Mouse (Mus musculus): ENCODE results near the gene Rps6ka1. TPM values are rescaled to one million over a fixed set of nuclear protein-coding genes. Genes with fewer than 3 reads are reported as not detected.
"Not testable (repeated sequence)": the region's sequence is repeated elsewhere in the genome, so short reads cannot be mapped to it uniquely, and the experiment has no call there.

The Rps6ka1 gene
- polyA plus RNA-seq, 1 experiment from 2014 or later, result 20.9 TPM

DNA sequence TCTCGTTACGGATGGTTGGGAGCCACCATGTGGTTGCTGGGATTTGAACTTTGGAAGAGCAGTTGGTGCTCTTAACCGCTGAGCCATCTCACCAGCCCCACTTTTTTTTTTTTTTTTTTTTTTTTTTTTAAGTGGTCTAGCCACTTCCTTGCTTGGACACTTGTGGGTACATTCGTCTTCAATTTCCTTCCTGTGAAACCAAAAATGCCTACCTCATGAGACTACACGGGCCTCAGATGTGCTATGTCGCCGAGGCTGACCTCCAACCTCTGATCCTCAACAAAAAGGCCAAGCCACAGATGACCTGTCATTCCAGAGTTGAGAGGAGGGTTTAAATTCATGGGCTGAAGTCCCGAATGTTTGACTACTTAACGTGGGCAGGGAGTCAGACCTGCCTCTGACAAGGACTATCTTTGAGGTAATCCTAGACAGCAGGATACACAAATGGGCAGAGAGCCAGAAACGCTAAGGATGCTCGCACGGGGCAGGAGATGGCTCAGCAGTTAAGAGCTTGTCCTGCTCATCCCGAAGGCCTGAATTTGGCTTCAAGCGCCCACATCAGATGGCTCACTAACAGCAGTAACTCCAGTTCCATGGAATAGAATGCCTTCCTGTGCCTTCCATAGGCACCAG lies 43.3 kb downstream of the Rps6ka1 start:
- no peak overlapping the region for H3K27ac ChIP-seq
- WGBS, result 85% methylated on average over 14 of the region's 14 CpGs
- H3K4me1 ChIP-seq (replicated peaks), result no peaks in the 10 kb centered on the region
- H3K9me3 ChIP-seq, result no peaks in the 10 kb centered on the region
- ATAC-seq (ENCODE audit: low FRiP score), result no peak
- no peak overlapping the region for H3K4me3 ChIP-seq
- no peak overlapping the region for H3K4me2 ChIP-seq
- no peaks in the 10 kb centered on the region for H3K27me3 ChIP-seq
- no peak overlapping the region for H3K9ac ChIP-seq
- peaks cover 15% of the 10 kb centered on the region for H3K36me3 ChIP-seq

DNA sequence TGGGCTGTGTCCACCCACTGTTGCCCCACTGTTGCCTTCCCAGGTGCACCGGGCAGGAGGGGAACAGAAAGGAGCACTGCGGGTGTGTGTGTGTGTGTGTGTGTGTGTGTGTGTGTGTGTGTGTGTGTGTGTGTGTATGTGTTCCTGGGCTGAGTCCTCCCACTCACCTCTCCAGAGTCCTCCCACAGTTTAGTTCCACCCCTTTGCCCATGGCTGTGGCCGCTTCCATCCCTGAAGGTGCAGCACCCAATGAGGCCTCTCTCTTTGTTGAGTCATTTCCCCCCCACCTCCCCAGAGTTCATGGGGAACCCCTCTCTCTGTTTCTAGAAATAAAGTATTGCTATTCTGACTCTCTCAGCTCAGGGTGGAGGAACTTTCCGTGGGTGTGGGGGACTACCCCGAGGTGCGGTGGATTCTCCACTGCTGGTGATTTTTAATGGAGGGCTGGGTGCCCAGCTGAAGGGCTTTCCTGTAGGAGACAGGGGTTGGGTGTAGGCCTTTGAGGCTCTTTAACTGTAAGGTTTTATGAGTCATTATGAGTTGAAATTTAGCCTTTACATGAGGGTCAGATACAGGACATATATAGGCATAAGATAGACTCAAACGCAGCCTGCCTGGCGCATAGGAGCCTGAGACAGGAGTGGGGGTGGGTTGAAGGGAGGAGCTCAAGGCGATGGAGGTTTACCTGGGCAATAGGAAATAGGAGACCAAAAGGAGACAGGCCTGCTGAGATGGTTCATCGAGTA lies 44.4 kb downstream of the Rps6ka1 start:
- H3K4me2 ChIP-seq, result no peak overlapping the region
- H3K27ac ChIP-seq, result no peak overlapping the region
- H3K9ac ChIP-seq, result no peak overlapping the region
- no peak overlapping the region for H3K4me3 ChIP-seq
- 90% methylated on average over 8 of the region's 10 CpGs for WGBS
- peaks cover 12% of the 10 kb centered on the region for H3K36me3 ChIP-seq
- H3K27me3 ChIP-seq, result no peaks in the 10 kb centered on the region
- H3K9me3 ChIP-seq, result no peaks in the 10 kb centered on the region
- no peaks in the 10 kb centered on the region for H3K4me1 ChIP-seq (replicated peaks)
- ATAC-seq (ENCODE audit: low FRiP score), result no peak

DNA sequence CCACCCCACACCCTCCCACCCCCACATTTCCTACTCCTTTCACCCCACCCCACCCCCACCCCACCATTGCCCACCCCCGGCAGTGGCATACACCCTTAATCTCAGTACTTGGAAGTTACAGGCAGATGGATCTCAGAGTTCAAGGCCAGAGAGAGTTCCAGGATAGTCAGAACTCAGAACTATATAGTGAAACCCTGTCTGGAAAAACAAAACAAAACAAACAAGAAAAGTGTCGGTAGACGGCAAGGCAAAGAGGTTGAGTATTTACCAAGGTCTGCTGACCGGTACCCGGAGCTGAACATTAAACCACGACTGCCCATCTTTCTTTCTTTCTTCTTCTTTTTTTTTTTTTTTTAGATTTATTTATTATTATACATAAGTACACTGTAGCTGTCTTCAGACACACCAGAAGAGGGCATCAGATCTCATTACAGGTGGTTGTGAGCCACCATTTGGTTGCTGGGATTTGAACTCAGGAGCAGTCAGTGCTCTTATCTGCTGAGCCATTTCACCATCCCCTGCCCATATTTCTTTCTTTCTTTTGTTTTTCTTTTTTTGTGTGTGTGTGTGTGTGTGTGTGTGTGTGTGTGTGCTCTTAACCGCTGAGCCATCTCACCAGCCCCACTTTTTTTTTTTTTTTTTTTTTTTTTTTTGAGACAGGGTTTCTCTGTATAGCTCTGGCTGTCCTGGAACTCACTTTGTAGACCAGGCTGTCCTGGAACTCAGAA lies 45.7 kb downstream of the Rps6ka1 start:
- 90% methylated on average over 6 of the region's 7 CpGs for WGBS

DNA sequence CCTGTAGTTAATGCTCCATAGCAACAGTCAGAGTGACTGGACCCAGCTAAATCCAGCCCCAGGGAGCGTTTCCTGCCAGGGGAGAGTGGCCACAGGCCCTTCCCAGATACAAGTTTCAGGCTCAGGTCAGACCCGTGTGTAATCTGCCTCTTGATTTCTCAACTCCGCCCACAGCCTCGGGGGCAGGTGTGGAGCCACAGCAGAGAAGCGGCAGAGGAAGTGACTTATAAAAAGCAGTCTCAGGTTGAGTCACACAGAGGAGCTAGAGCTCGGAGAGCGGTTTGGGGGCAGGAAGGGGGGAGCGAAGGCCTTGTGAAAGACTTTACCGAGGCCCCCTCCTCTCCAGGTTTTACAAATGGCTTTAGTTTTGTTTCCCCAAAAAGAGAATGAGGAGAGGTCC lies 46.6 kb downstream of the Rps6ka1 start:
- Histone ChIP-seq H3K27ac (no peak overlapping the region), H3K27me3 (no peaks in the 10 kb centered on the region), H3K4me1 (replicated peaks) (no peaks in the 10 kb centered on the region), H3K9ac (no peak overlapping the region), H3K4me2 (no peak overlapping the region), H3K9me3 (no peaks in the 10 kb centered on the region), H3K4me3 (no peak overlapping the region), H3K36me3 (no peaks in the 10 kb centered on the region)
- WGBS, result 56% methylated on average over 9 of the region's 9 CpGs
- ATAC-seq (ENCODE audit: low FRiP score), result no peak

More for the DNA sequence above, 45.7 kb downstream of the Rps6ka1 start:
- not testable (repeated sequence) for H3K27me3 ChIP-seq; H3K9me3 ChIP-seq; H3K9ac ChIP-seq; H3K27ac ChIP-seq; H3K4me2 ChIP-seq; ATAC-seq (ENCODE audit: low FRiP score); H3K36me3 ChIP-seq; H3K4me1 ChIP-seq (replicated peaks); H3K4me3 ChIP-seq

DNA sequence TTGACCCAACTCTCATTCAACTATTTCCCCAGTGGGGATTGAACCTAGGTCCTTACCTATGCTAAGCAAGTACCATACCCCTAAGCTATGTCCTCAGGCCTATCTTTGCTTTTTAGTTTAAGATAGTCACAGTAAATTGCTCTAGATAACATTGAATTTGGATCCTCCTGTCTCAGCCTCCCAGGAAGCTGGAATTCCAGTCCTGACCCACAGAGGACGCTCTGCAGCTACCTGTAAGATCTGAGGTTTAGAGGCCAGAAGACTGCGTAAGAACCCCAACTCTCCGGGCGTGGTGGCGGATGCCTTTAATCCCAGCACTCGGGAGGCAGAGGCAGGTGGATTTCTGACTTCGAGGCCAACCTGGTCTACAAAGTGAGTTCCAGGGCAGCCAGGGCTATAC lies 47.1 kb downstream of the Rps6ka1 start:
- H3K9me3 ChIP-seq, result no peaks in the 10 kb centered on the region
- H3K4me1 ChIP-seq (replicated peaks), result no peaks in the 10 kb centered on the region
- H3K27ac ChIP-seq, result no peak overlapping the region
- H3K9ac ChIP-seq, result no peak overlapping the region
- no peak for ATAC-seq (ENCODE audit: low FRiP score)
- H3K4me3 ChIP-seq, result no peak overlapping the region
- no peaks in the 10 kb centered on the region for H3K27me3 ChIP-seq
- H3K4me2 ChIP-seq, result no peak overlapping the region
- no peaks in the 10 kb centered on the region for H3K36me3 ChIP-seq
- 93% methylated on average over 7 of the region's 7 CpGs for WGBS

DNA sequence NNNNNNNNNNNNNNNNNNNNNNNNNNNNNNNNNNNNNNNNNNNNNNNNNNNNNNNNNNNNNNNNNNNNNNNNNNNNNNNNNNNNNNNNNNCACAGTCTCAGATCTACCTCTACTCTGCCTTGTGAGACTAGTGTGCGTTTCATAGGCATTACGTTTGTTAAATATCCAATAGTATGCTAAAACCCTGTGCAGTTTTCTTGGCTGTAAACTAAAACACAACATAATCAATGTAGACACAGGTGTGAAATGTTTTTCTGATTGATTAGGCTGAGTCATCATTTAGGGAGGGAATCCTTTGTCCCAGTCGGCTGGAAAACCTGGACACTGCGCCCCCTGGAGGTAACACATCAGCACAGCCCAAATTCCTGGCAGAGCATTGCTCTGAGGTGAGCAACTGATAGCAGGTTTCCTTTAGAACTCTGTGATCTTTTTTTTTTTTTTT lies 48.2 kb downstream of the Rps6ka1 start:
- ATAC-seq (ENCODE audit: low FRiP score), result no peak
- Histone ChIP-seq H3K4me3 (no peak overlapping the region), H3K27ac (no peak overlapping the region), H3K4me1 (replicated peaks) (no peaks in the 10 kb centered on the region), H3K9me3 (no peaks in the 10 kb centered on the region), H3K27me3 (no peaks in the 10 kb centered on the region), H3K36me3 (no peaks in the 10 kb centered on the region), H3K9ac (no peak overlapping the region), H3K4me2 (no peak overlapping the region)
- WGBS, result 67% methylated on average over 4 of the region's 4 CpGs

DNA sequence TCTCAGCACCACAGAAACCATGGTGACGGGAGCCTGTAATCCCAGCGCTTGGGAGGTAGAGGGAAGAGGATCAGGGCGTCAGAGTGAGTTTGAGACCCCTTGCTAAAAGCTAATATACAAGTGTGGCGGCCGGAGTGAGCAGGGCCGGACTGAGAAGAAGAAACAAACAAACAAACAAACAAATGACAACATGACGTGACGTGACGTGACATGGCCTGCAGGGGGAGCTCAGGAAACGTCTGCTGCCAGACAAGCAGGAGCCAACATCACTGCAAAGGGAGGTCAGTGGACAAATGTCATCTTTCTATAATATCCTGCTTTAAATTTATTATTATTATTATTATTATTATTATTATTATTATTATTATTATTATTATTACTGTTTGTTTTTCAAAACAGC lies 51.0 kb downstream of the Rps6ka1 start:
- WGBS, result 54% methylated on average over 10 of the region's 10 CpGs
- no peak for ATAC-seq (ENCODE audit: low FRiP score)

DNA sequence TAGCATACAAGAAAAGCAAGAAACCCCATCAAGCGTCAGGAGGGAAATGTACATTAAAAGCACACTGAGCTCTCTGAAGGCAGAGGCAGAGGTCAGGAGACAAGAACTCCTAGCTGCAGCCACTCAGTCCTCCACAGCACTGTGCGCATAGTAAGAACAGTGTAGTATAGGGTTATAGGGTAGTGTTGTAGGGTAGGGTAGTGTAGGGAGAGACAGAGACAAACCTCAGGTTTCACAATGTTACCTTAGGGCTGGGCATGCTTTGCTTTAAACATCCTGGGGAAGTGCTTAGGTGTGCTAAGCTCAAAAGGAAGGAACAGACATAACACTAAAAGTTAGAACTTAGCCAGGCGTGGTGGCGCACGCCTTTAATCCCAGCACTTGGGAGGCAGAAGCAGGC lies 52.4 kb downstream of the Rps6ka1 start:
- Histone ChIP-seq H3K4me1 (replicated peaks) (no peaks in the 10 kb centered on the region), H3K36me3 (no peaks in the 10 kb centered on the region), H3K9me3 (no peaks in the 10 kb centered on the region), H3K4me2 (no peak overlapping the region), H3K27ac (no peak overlapping the region), H3K4me3 (no peak overlapping the region), H3K9ac (no peak overlapping the region), H3K27me3 (no peaks in the 10 kb centered on the region)
- ATAC-seq (ENCODE audit: low FRiP score), result no peak
- WGBS, result 93% methylated on average over 5 of the region's 5 CpGs

More for the DNA sequence above, 51.0 kb downstream of the Rps6ka1 start:
- no peaks in the 10 kb centered on the region for H3K4me1 ChIP-seq (replicated peaks)
- H3K9me3 ChIP-seq, result no peaks in the 10 kb centered on the region
- no peak overlapping the region for H3K9ac ChIP-seq
- H3K4me2 ChIP-seq, result no peak overlapping the region
- no peak overlapping the region for H3K27ac ChIP-seq
- no peaks in the 10 kb centered on the region for H3K36me3 ChIP-seq
- no peaks in the 10 kb centered on the region for H3K27me3 ChIP-seq
- H3K4me3 ChIP-seq, result no peak overlapping the region

DNA sequence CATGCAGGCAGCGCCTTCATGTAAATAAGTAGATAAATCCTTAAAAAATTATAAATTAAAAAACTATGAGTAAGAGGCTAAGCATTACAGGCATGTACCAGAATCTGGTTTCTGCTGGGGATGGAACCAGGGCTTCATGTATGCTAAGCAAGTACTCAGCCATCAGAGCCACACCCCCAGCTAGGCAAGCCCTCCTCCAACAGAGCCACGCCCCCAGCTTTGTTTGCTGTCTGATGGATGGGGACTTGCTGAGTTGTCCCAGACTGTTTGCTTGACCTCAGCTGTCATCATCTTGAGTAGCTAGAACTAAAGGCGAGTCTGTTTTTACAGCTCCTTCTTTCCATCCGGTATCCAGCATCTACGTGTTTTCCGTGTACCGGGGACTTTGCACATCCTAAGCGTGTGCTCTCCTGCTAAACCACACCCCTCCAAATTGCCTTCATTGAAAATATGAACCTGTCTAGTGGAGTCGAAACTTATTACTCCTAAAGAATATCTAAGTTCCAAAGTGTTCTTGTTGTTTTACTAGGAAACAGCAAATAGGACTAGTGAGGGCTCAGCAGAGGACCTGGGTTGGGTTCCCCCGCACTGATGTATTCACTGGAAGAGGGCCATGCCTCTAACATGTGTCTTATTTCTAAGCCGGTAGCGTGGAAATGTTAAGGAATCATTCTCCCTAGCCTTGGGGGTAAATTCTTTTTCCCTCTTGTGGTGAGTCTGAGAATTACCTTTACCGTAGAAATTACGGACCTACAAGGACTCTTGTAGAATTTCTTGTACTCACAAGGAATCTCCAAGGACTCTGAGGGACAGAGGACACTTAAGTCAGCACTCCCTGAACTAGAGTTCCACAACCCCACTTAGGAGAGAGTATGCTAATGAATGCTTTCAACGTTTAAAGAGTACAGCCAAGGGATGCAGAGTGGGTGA lies 54.4 kb downstream of the Rps6ka1 start:
- Histone ChIP-seq H3K9me3 (no peaks in the 10 kb centered on the region), H3K27ac (no peak overlapping the region), H3K4me2 (no peak overlapping the region), H3K4me3 (no peak overlapping the region), H3K9ac (no peak overlapping the region), H3K27me3 (no peaks in the 10 kb centered on the region), H3K4me1 (replicated peaks) (peaks cover 14% of the 10 kb centered on the region), H3K36me3 (no peaks in the 10 kb centered on the region)
- WGBS, result 64% methylated on average over 15 of the region's 15 CpGs
- no peak for ATAC-seq (ENCODE audit: low FRiP score)

DNA sequence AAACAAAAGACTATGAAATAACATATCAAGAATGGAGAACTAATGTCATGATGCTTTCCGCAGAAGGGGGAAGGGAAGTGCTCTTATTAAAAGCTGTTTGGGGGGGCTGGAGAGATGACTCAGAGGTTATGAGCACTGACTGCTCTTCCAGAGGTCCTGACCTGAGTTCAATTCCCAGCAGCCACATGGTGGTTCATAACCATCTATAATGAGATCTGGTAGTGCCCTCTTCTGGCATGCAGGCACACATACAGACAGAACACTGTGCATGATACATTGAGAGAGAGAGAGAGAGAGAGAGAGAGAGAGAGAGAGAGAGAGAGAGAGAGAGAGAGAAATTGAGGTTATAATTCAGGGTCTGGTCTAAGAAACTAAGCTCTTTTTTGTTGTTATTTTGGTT lies 57.1 kb downstream of the Rps6ka1 start:
- H3K36me3 ChIP-seq, result no peaks in the 10 kb centered on the region
- no peak overlapping the region for H3K4me2 ChIP-seq
- H3K4me1 ChIP-seq (replicated peaks), result peaks cover 17% of the 10 kb centered on the region
- no peak overlapping the region for H3K9ac ChIP-seq
- no peaks in the 10 kb centered on the region for H3K9me3 ChIP-seq
- no peak overlapping the region for H3K27ac ChIP-seq
- H3K4me3 ChIP-seq, result no peak overlapping the region
- 100% methylated on average over 1 of the region's 1 CpGs for WGBS
- H3K27me3 ChIP-seq, result peaks cover 5% of the 10 kb centered on the region; the same call in 1 of the 2 replicates
- no peak for ATAC-seq (ENCODE audit: low FRiP score)

DNA sequence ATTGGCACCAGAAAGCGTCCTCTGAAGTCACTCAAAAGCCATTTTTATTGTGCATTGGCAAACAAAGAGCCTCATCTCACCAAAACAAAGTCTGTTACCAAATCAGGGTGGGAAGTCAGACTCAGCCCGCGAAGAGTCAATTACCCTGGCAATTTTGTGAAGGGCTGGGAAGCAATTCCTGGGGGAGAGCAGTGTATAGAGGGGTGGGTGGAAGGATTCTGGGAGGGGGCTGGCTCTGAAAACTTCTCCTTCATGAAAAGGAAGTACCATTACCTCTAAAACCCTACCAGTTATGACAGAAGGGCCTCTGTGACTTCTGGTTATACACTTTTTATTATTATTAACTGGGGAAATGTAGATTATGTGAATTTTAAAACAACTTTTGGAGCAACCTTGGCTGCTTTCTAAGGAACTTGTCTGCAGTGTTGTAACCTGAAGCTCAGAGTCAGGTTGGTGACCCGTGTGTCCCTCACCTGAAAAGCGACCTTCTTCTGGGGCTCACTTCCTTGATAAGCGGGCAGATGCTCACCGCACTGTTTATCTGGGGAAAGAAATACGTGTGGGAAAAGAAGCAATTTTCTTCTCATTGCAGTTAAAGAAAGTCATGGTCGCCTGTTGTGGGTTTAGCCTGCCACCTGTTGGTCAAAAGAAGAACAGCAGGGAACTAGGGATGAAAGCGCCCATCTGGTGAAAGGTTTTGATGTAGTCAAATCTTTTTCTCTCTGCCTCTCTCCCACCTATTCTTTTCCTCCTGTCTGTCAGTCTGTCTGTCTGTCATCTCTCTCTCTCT lies 58.1 kb downstream of the Rps6ka1 start:
- Histone ChIP-seq H3K4me1 (replicated peaks) (peaks cover 17% of the 10 kb centered on the region), H3K36me3 (no peaks in the 10 kb centered on the region), H3K9ac (no peak overlapping the region; the same call in 1 of the 2 replicates), H3K27ac (no peak overlapping the region), H3K4me3 (no peak overlapping the region), H3K9me3 (no peaks in the 10 kb centered on the region), H3K4me2 (peak overlapping the region; percentile 33; the same call in 1 of the 2 replicates), H3K27me3 (peaks cover 5% of the 10 kb centered on the region; the same call in 1 of the 2 replicates)
- 5% methylated on average over 10 of the region's 10 CpGs for WGBS
- ATAC-seq (ENCODE audit: low FRiP score), result no peak

Measured in hindbrain, embryonic 13.5 days (tissue).